Mouse (Mus musculus) kidney, postnatal 14 days (tissue): ENCODE measurements at regions not wholly inside any gene's neighbourhood (a gene's known extent, or its start where the extent isn't known, plus 50 kb on each side); places are given as distances from the start of the nearest gene placed in this dataset.
A peak's percentile ranks its signal among the peaks of the same experiment; 100 is the strongest.

Experiments
- DNase-seq: peaks from one replicate; pipeline ENCODE4 v3.0.0; 2022; ENCODE audit warnings: mixed read lengths

DNA sequence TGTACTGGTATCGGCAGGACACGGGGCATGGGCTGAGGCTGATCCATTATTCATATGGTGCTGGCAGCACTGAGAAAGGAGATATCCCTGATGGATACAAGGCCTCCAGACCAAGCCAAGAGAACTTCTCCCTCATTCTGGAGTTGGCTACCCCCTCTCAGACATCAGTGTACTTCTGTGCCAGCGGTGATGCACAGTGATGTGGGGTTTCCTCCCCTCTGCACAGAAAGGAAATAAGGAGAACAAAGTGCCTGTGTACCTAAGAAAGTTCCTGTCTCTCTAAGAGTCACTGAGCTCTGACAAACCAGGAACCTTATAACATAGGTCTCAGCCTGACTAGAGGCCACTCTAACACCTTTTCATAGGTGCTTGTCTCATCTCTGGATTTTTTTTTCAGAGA, 86.3 kb upstream of the 2210010C04Rik start:
- no peak for DNase-seq

- no peak for DNase-seq
These were observed 83.9 kb upstream of the 2210010C04Rik start for GRCm38 (mm10) chr6:41119176-41119575.

GRCm38 (mm10) chr6:41118201-41118976, 83.1 kb upstream of the 2210010C04Rik start:
- DNase-seq, result peak; percentile 46

DNA sequence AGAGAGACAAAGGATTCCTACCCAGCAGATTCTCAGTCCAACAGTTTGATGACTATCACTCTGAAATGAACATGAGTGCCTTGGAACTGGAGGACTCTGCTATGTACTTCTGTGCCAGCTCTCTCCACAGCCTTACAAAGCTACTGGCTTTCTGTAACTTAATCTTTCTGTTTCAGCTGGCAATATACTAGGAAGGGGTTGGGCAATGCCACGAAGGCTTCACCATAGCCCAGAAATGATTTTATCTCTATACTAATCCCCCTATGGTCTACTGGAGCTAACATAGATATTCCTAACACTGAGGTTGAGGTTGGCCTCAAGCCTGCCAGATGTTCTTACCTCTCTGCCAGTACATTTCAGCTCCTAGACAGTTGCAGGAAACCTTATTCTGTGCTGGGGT, 78.6 kb upstream of the 2210010C04Rik start:
- DNase-seq, result no peak

GRCm38 (mm10) chr6:41112861-41113610, 77.7 kb upstream of the 2210010C04Rik start:
- DNase-seq, result peak; percentile 11

DNA sequence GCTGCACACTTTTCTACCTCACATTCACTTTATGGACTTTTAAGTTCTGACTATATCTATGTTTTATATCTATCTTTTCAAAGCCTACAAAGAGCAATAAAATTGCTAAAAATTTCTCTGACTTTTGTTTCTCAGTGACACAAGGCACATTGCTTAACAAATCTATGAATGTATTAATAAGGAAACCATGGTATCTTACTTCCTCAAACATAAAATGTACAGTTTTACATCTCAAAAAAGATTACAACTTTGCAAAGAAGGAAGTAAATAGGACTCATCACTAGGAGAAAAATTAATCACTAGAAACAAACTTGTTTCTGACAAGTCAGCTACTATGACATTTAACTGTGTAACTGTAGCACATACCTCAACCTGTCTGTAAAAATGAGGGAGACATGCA, 76.5 kb upstream of the 2210010C04Rik start:
- DNase-seq, result no peak

- no peak for DNase-seq
These were observed 73.6 kb upstream of the 2210010C04Rik start for GRCm38 (mm10) chr6:41108897-41109296.

GRCm38 (mm10) chr6:41103689-41104400, 68.5 kb upstream of the 2210010C04Rik start:
- no peak for DNase-seq

GRCm38 (mm10) chr6:41101997-41102396, 66.7 kb upstream of the 2210010C04Rik start:
- DNase-seq, result no peak

DNA sequence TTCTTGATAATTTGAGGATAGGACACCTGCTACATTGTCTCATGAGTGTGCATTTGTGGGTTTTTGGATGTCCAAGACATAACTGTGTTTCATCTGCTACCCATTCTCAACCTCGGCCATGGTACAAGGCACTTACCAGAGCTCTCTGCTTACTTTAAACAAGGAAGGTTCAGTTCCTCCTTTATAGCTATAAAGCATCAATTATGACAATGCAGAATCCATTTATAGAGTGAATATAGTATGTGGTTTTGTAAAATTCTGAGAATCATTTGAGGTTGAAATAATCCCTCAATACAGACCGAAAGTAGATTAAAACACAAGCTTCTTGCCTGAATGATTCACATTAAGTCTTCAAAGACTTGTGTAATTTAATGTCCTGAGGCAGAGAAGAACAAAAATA, 64.9 kb upstream of the 2210010C04Rik start:
- DNase-seq, result no peak

DNA sequence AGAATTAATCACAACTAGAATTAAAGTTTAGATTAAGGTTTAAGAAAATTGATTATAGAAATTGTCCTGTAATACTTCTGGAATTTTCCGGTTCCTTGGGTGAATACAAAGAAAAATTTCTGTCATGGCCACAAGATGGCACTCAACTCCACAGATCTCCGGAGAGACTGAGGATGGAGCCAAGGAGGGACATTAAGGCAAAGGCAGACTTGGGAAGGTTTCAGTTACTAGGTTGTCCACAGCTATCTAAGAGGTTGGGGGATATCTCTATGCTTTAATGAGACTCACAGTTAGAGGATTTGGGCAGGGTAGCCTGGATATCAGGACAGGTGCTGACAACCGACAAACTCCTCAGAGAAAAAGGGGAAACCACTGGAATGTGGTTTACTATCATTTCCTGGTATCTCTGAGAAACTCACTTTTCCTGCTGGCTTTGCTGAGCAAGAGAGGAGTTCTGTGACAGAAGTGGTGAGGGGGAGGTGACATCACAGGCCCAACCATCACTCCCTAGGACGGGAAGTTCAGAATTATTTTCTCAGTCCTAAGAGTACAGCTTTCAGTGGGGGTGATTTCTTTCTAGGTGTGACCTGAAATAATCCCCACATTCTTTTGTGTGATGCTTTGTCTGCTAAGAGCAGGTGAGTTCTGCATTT, 56.0 kb upstream of the 2210010C04Rik start:
- peak; percentile 2 for DNase-seq
